Mouse (Mus musculus): Measurements from ENCODE around the gene Ccl1. TPM values are rescaled to one million over a fixed set of nuclear protein-coding genes. Genes with fewer than 3 reads are reported as not detected.
A peak's percentile ranks its signal among the peaks of the same experiment; 100 is the strongest.

Gene Ccl1
- total RNA-seq (2021): not detected
- long read RNA-seq, experiment 1: 0 reads
- long read RNA-seq, experiment 2: 0 reads

- DNase-seq: no peak
- intact Hi-C loops (cut with DNase I): no loop called here
Measured at GRCm38 (mm10) chr11:82305590-82305989, at the start of gene Ccl1. Gene Ccl1 (minus strand): TSS chr11:82305690.

GRCm38 (mm10) chr11:82351039-82351438, 45.5 kb upstream of the Ccl1 start:
- intact Hi-C loops (cut with DNase I): no loop called here
- DNase-seq: no peak

GRCm38 (mm10) chr11:82340900-82341299, 35.4 kb upstream of the Ccl1 start:
- intact Hi-C loops (cut with DNase I): no loop called here
- no peak for DNase-seq

- intact Hi-C loops (cut with DNase I): no loop called here
- DNase-seq: no peak
Measured at GRCm38 (mm10) chr11:82340416-82340815, 34.9 kb upstream of the Ccl1 start.

- DNase-seq: no peak
- intact Hi-C loops (cut with DNase I): no loop called here
Measured at GRCm38 (mm10) chr11:82339921-82340401, 34.5 kb upstream of the Ccl1 start.

GRCm38 (mm10) chr11:82313153-82313552, 7.7 kb upstream of the Ccl1 start:
- no peak for DNase-seq
- intact Hi-C loops (cut with DNase I): no loop called here

- intact Hi-C loops (cut with DNase I): no loop called here
- no peak for DNase-seq
Measured at GRCm38 (mm10) chr11:82310336-82311045, 5.0 kb upstream of the Ccl1 start.

- DNase-seq: no peak
- intact Hi-C loops (cut with DNase I): no loop called here
Measured at GRCm38 (mm10) chr11:82297895-82298294, 7.6 kb downstream of the Ccl1 start.

- intact Hi-C loops (cut with DNase I): no loop called here
Measured at GRCm38 (mm10) chr11:82290841-82291240, 14.6 kb downstream of the Ccl1 start.

GRCm38 (mm10) chr11:82274149-82274812, 31.2 kb downstream of the Ccl1 start:
- intact Hi-C loops (cut with DNase I): no loop called here
- no peak for DNase-seq

More at GRCm38 (mm10) chr11:82290841-82291240, 14.6 kb downstream of the Ccl1 start:
- DNase-seq: no peak

GRCm38 (mm10) chr11:82259131-82259530, 46.4 kb downstream of the Ccl1 start:
- intact Hi-C loops (cut with DNase I): no loop called here
- no peak for DNase-seq

- intact Hi-C loops (cut with DNase I): no loop called here
- peak in 1 of 2 experiments; percentile 13 for DNase-seq
Measured at GRCm38 (mm10) chr11:82255601-82256000, 49.9 kb downstream of the Ccl1 start.

- intact Hi-C loops (cut with DNase I): no loop called here
- DNase-seq: no peak
Measured at GRCm38 (mm10) chr11:82253421-82253820, 52.1 kb downstream of the Ccl1 start.

- intact Hi-C loops (cut with DNase I): no loop called here
- no peak for DNase-seq
Measured at GRCm38 (mm10) chr11:82251251-82251650, 54.2 kb downstream of the Ccl1 start.

GRCm38 (mm10) chr11:82249945-82250344, 55.5 kb downstream of the Ccl1 start:
- DNase-seq: no peak
- intact Hi-C loops (cut with DNase I): no loop called here

- intact Hi-C loops (cut with DNase I): loop anchor here (5.0 to 10.0 kb wide), 3 partner anchors 157 to 655 kb away; partner anchors contain the start of genes Fndc8 and Rad51d
- DNase-seq: no peak
Measured at GRCm38 (mm10) chr11:82237439-82237838, 68.1 kb downstream of the Ccl1 start.

- intact Hi-C loops (cut with DNase I): loop anchor here (5.0 to 10.0 kb wide), 3 partner anchors 159 to 657 kb away; partner anchors contain the start of genes Fndc8 and Rad51d
- no peak for DNase-seq
Measured at GRCm38 (mm10) chr11:82235551-82236207, 69.8 kb downstream of the Ccl1 start.

- intact Hi-C loops (cut with DNase I): loop anchor here (10.0 kb wide), 1 partner anchor 161 kb away; no protein-coding TSS in a partner anchor
- no peak for DNase-seq
Measured at GRCm38 (mm10) chr11:82233991-82234390, 71.5 kb downstream of the Ccl1 start.

- DNase-seq: no peak
- intact Hi-C loops (cut with DNase I): no loop called here
Measured at GRCm38 (mm10) chr11:82226976-82227375, 78.5 kb downstream of the Ccl1 start.

GRCm38 (mm10) chr11:82225936-82226335, 79.6 kb downstream of the Ccl1 start:
- DNase-seq: no peak
- intact Hi-C loops (cut with DNase I): no loop called here

- no peak for DNase-seq
- intact Hi-C loops (cut with DNase I): no loop called here
Measured at GRCm38 (mm10) chr11:82216531-82216930, 89.0 kb downstream of the Ccl1 start.
